Mouse (Mus musculus) CD4-positive, CD25-positive, alpha-beta regulatory T cell, adult 4 months (primary cell): ENCODE results near the gene Map1b. TPM values are rescaled to one million over a fixed set of nuclear protein-coding genes. Genes with fewer than 3 reads are reported as not detected.

ENCODE experiments used
- ATAC-seq: one replicate; pipeline ENCODE4 v1.8.0; 2017
- polyA plus RNA-seq, 2 experiments: library from polyadenylated mRNA; unstranded; fragments of 100-300 nt; shearing (Covaris generic); gene quantifications; one replicate each; pipeline ENCODE4 v1.2.1; 2017

Map1b gene
- polyA plus RNA-seq, 2 experiments from 2014 or later, result 0.16 to 0.26 TPM

DNA sequence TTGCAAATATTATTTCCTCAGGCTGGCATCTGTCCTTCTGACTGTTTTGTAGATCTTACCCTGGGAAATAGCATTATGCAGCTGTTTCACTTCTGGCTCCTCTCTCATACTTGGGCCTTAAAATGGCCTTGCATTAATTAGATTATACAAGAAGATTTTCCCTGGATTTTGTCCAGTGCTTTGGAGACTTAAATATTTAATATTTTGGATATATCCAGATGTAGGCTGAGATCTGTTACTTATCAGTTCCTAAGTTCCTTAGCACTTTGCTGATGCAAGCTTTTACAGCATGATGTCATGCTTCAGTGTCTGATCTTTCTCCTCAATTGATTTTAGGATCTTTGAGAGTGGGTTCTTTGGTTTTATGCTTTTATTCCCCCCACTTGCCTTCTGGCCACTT lies 11.6 kb upstream of the Map1b start:
- no peak for ATAC-seq

DNA sequence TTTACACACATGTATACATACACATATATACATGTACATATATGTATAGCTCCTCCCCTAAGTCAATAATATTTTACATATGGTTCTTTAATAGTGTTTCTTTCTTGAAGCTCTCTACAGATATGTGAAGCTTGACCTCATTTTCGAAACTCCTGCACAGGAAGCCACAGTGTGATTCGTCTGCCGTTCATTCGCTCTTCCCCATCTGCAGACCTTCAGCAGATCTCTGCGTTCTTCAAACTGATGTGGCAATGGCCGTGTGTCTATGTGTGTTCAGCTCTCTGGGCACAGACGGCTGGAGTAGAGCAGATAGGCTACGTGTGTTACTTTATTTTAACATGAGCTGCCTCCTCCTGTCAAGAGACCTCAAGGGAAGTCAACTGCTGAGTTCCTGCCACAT lies 9.2 kb upstream of the Map1b start:
- no peak for ATAC-seq

DNA sequence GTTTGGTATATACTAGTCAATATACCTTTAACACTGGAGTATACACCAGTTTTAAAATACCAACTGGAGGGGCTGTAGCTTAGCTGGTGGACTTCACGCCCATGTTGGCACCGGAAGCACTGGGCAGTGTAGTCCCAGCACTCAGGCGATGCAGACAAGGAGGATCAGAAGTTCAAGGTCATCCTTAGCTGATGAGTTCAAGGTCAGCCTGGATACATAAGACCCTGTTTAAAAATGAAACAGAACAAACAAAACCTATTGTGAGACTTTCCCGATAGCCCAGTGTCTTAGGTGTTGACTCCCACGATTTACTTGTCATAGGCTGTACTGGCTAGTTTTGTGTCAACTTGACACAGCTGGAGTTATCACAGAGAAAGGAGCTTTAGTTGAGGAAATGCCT lies 1.5 kb upstream of the Map1b start:
- ATAC-seq, result no peak

DNA sequence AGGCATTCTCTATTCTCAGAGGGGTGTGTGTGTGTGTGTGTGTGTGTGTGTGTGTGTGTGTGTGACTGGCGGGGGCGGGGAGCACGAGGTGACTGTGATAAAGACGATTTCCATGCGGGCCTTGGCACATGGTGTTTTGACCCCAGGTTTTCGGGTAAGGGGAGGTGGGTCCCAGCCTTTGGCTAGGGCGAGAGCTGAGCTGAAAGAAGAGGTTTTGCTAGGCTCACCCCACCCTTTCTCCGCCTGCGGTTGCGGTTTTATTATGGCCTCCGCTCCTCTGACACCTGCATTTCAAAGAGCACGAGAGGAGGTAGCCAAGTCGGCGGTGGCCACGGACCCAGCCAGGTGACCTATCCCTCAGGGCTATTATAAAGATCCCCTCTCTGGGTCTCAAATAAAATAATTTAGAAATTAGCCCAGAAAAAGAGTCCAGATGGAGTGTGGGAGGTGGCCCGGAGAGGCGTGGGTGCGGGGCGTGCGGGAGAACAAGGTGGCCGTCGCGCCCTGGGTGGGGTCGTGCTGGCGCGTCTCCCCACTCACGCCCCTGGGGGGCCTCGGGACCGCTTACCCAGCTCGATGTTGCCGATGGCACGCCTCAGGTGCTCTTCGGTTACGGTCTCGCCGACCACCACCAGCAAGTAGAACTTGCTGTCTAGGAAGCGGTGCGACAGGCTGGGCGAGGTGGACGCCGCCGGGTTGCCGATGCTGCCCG lies 448 bp downstream of the Map1b start:
- no peak for ATAC-seq

DNA sequence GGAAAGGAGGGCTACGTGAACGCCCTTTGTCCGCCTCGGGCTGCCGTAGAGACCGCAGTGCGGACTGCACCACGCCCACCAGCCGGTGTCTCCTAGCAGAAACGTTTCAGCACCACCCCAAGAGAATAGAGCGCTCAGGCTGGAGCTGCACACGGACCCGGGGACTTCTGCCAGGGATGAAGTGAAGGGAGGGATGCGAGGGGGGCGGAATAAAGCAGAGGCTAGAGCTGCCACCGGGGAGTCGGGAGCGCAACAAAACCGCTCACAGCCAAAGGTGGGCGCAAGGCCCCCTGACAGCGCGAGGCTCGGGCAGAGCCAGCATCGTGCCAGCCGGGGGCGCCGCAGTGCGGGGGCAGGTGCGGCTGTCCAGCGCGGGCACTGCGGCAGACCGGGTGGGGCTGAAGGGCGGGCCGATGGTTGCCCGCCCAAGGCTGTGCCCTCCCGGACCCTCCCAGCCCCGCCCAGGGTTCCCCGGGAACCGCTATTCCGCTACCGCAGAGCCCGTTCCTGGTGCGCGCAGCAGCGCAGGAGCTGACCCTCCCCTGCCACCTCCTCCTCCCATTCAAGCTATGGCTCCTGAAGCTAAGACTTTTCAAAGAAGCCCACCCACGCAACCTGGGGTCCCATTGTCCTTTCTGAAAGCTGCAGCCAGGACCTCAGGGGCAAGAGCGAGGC lies 1.3 kb downstream of the Map1b start:
- no peak for ATAC-seq

DNA sequence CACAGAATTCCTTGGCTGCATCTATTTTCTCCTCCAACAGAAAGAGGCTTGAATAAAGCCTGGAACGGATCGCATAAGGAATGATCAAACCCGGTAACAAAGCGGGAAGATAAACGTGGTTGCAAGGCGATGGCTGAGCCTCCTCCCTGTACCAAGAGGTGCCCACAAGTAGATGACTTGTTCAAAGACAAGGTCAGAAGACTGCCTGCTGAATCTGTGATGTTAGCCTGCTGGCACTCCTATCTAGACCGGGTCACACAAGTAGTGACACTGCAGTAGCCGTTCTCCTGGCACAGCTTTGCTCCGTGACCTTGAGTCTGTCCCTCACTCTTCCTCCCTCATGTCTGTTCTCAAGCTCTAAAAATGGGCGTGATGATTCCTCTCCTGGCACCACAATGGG lies 2.4 kb downstream of the Map1b start:
- ATAC-seq, result no peak

DNA sequence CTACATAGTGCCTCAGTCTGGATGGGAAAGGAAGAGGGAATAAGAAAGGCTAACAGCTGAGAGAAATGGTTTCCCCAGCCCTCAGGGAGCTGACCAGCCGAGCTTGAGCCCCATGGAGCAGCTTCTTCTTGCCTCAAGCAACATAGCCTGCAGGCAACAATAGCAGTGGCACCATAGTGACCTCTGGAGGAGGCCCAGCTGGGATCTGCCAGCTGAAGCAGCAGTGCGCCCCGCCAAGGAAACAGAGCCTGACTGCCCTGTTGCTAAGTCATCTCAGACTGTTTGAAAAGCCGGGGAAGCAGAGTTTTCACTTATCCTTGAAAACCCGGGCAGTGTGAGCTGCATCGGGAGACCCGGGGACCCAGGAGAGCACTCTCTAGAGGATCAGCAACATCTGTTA lies 3.2 kb downstream of the Map1b start:
- no peak for ATAC-seq

DNA sequence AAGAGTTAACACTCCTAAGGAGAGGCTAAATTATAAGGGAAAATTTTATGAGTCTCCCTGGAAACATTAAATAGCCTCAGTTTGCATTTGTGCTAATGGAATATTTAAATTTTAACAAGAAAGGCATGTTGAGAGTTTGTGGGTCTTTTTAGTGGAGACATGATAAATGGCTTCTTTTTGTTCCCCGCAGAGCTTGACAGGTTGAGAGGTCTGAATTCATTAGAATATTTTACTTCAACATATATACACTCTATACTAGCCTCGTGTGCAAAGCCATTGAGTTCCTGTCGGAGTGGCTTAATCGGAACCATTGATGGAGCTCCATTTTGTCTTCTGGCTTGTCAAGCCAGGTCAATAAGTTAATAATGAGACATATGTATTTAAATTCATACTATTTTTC lies 6.4 kb downstream of the Map1b start:
- no peak for ATAC-seq

DNA sequence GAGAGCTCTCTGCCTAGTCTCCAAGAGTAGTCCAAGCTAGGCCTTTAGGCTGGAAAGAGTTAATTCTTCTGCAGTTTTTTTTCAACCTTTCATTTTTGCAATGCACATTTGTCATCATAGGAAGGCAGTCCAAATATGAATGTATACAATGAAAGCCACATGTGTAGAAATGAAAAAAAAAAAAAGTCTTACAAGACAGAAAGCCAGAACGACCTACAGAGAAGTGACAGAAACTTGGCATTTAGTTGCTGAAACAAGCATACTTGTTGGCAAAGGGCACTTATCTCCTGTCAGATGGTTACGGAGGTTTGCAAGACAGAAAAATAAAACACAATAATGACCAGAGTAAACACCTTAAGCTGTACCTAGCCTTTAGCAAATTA lies 9.8 kb downstream of the Map1b start:
- no peak for ATAC-seq

DNA sequence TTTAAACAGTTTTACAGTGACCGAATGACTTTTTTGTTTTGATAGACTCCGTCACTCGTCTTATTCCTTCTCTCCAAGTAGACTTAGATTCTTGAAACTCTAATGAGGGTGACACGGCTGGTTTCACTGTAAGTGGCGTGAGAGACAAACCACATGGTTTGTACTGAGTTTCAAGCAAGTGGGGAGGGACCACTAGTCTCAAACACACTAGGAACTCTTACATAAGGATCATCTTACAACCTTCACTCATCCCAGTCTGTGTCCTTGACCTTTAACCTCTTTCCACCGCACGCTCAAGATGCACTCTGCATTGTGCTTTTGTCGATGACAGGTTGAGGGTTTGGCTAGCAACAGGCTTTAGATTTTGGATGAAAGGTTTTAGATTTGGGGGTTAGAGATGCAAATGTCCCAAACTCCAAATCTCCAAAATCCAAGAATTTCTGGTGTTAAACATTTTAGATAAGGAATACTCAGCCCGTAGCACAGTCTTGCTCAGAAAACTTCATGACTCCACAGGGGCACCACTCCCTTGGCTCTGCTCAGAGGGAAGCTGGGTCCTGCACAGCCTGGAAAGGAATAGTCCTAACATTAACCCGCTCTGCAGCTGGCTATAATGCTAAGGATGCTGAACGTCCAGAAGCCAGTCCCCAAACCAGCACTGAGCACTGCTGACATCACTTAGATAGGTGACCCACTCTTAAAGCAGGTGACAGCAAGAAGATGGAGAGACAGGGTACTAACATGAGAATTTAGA lies 10.3 kb downstream of the Map1b start:
- ATAC-seq, result no peak

DNA sequence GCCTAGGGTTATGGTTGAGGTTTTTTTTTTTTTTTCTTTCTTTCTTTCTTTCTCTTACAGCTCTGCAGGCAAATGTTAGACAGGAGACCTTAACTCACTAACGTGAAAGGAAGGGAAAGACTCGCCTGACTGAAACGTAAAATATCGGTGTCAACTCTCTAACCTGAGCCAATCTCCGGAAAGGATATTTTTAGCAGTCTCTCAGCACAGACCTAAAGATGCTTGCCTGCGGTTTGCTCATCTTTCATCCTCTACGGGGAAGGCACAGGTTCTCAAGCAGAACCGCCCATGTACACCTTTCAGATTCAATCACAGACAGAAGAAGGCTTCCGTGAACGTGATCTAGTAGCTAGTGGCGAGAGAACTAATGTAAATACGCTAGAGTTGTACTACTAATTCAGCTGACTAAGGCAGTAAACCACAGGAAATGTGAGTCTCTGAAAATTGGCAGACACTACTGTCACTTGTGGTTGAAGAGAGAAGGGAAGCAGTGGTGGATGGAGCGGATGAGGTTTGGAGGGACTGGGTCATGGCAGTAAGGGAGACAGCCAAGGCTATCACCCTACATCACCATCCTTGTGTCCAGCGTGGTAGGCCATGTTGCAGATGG lies 12.9 kb downstream of the Map1b start:
- peak; percentile 83 for ATAC-seq

DNA sequence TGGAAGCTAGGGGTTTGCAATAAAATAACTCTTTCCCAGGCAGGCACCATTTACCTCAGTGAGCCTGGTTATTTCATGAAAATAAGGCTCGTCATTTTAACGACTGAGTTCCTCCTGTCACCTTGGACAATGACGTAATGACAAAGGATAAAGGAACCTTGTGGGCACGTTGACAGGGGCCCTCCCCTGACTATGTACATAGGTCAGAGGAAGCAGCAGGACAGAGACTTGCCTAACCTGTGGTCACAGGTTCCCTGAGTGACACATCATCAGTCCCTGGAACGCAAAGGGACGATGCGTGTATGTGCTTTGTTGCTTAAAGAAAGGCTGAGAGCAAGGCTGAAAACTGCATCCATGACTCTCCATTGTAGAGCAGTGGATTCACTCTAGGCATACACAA lies 13.4 kb downstream of the Map1b start:
- peak; percentile 21 for ATAC-seq

DNA sequence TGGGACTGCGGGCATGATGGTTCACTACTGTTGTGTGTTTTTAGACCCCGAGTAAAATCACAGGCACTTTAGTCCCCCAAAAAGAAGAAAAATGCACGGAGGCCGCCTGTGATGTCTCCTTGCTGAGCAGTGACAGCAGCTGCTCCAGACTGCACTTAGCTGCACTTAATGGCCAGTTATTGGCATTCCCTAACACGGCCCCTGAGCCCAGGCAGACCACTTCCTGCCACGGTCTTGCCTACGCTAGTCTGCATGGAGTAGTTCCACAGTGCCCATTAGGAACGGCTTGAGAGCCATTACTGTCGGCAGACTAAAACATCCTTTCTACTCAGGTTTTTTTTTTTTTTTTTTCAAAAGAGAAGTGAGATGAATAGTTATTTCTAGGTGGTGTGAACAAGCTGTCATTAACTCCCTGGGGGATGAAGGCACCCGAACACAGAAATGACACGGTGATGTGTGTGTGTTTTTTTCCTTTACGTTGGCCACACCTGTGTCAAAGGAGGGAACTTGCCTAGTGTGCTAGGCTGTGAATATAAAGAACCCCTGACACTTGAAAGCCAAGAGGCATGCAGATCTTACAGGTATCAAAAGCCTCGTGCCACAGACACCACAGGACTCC lies 14.1 kb downstream of the Map1b start:
- no peak for ATAC-seq

DNA sequence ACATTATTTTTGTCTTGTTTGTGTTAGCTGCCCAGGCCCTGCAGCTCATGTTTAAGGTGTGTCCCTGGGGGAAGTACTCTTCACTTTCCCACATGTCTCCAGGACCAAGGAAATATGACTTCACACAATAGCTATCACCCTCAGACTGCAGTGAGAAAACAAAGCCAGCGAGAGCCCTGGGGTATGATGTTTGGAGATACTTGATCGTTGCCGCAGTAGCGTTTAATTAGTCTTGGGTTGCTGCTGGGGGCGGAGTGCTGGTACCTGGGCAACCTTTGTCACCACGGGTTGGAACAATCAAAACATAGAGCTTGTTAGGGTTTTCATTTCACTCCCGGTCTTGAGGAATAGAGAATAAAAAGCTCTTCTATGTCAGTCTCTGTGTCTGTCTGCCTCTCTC lies 14.9 kb downstream of the Map1b start:
- no peak for ATAC-seq

DNA sequence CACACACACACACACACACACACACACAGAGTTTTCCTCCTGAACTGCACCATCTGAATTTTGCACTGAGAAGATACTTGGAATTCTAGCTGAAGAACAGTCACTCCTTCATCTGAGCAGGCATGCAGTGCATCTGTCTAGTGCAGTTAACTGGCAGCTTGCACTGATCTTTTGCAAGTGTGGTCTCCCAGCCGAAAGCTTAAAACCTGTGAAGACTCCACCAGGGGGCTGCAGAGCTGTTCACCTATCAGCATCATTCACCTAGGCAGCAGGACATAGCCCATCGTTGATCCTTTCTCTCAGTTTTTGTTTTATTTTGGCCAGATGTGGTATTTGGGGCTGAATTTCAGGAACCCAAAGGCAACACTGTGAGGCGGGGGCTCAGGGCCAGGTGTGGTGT lies 15.7 kb downstream of the Map1b start:
- no peak for ATAC-seq

DNA sequence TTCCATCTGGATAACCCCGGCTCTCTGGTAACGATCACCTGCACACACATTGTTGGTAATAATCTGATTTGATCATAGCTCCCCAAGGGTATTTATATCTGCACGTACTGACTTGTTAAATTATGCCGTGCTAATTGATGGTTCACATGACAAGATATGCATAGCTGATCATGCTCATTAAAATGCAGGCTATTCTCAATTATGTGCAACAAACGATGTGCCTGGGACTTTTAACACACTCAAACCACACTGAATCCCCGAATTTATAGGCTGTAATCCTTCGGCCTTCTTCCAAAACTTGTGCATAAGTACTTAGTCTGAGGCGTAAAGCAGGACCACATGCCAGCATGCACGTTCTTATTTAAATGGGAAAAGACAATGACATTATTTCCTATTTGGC lies 16.6 kb downstream of the Map1b start:
- no peak for ATAC-seq

DNA sequence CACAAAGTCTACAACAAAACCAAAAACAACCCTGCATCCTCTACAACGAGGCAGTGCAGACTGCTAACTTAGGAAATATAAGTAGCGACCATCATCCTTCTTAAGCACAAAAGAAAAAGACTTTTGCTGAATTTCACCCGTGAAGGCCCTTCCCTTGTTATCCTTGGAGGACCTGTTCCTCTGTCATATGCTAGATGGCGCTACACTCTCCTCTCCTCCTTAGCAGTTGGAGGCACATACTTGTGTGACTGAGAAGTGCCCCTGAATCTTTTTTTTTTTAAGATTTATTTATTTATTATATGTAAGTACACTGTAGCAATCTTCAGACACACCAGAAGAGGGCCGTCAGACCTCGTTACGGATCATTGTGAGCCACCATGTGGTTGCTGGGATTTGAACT lies 20.2 kb downstream of the Map1b start:
- no peak for ATAC-seq

DNA sequence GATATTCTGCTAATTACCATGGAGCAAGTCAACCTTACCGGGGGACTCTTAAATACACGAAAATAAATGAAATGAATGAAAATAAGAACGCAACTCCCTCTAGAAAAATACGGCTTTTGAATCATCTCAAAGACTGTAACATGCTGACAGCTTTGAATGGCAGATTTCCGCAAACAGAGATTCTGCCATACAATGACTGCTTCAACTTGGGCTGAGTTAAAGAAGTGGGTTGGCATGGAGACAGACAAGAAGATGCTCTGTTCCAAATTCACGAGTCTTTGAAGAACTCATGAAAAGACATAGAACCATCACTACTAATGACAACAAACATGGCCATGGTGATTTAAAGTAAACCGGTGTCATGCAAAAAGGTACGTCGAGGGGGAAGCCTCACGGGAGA lies 21.9 kb downstream of the Map1b start:
- ATAC-seq, result no peak

DNA sequence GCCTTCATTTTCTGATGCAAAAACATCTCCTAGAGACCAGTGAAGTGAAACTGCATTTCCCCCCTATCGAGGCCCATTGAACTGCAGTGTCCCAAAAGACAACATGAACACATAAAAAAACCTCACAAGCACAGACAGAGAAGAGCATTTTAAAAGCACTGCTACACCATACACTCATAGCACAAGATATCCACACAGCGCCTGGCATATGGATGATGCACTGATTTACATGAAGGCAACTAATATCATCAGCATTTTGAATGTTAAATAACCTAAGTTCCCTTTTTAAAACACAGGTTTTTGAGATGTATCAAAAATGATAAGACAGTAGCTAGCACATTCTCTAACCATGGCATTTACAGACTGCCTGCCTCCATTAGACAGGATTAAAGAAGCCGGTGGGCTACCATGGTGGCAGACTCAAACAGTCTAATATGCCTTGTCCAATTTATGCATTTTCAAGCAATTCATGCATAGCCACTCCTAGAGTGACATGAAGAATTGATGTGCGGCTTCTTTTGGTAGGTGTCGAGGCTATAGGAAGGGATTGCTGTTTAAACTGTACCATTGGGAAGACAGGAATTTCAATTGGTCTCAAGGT lies 22.9 kb downstream of the Map1b start:
- ATAC-seq, result no peak

DNA sequence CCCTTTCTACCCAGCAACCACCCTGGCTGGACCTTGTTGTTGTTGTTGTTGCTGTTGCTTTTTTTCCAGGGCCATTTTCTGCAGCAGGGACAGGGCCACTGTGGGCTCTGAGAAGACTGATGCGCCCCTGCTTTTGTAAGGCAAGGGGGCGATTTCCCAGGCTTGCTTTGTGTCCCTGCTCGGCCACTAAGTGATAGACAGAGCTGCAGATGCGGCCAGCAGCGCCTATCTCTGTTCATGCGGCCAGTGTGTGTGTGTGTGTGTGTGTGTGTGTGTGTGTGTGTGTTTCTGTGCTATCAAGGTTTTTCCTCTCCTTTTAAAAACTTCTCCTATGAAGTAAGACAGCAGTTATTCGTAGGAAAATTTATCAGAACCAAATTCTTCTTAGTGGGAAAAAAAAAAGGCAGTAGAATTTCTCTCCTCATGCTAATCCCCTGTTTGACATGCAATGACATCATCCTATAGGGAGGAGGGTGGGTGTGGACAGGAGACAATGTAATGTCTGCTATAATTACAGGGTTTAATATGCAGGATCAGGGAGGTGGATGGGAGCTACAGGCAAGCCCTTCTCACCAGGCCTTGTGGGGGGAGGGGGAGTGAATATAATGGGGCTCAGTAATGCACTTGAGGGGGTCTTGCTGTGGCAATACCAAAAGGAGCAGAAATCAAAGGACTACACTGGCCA lies 23.6 kb downstream of the Map1b start:
- ATAC-seq, result no peak

DNA sequence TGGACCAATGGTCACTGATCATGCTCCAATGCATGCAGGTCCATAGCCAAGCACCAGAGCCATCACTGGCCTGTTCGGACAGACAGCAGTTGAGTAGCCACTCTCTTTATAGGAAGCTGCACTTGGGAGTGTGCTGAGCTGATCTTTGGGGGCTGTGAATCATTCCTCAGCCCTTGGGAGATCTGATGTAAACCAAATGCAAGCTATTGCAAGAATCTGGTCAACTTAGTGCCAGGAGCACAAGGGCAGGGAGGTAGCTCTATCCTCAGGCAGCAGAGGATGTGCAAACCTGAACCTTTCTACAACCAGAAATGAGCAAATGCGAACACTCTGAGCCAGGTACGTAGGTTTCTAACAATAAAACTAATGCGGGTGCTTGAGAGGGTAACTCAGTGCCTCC lies 26.3 kb downstream of the Map1b start:
- no peak for ATAC-seq

DNA sequence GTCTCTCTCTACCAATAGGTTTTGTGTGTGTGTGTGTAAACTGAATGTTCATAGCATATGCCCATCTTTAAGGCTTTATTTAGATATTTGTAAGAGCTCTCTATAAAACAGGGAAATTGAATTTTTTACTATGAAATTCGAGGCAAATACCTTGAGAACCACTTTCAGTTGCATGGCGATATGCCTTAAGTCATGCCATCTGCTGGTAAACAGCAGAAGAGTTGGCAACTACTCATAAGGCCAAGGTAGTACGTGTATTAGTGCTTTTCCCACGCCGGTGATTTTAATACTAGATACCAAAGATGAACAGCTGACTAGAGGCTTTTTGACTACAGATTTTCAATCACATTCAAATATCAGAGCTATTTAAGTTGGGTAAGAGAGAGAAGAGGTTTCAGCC lies 27.2 kb downstream of the Map1b start:
- ATAC-seq, result no peak
